Mouse (Mus musculus): ENCODE results near the gene Pdcd2l.

- TF ChIP-seq CTCF (IDR thresholded peaks at IDR 0.05; ENCODE audit: low read depth) = no peak
- no peak for TF ChIP-seq EP300 (optimal IDR thresholded peaks at IDR 0.05)
These were observed 27.8 kb upstream of the Pdcd2l start for GRCm38 (mm10) chr7:34224308-34224707.
